Mouse (Mus musculus): ENCODE results near the gene Rsf1. TPM values are rescaled to one million over a fixed set of nuclear protein-coding genes. Genes with fewer than 3 reads are reported as not detected.

Rsf1 gene
- polyA plus RNA-seq (2015; fragmentation: Nextera tagmentation; extraction: Ambion mirVana) = 19.5 and 22.9 TPM in 2 replicates

DNA sequence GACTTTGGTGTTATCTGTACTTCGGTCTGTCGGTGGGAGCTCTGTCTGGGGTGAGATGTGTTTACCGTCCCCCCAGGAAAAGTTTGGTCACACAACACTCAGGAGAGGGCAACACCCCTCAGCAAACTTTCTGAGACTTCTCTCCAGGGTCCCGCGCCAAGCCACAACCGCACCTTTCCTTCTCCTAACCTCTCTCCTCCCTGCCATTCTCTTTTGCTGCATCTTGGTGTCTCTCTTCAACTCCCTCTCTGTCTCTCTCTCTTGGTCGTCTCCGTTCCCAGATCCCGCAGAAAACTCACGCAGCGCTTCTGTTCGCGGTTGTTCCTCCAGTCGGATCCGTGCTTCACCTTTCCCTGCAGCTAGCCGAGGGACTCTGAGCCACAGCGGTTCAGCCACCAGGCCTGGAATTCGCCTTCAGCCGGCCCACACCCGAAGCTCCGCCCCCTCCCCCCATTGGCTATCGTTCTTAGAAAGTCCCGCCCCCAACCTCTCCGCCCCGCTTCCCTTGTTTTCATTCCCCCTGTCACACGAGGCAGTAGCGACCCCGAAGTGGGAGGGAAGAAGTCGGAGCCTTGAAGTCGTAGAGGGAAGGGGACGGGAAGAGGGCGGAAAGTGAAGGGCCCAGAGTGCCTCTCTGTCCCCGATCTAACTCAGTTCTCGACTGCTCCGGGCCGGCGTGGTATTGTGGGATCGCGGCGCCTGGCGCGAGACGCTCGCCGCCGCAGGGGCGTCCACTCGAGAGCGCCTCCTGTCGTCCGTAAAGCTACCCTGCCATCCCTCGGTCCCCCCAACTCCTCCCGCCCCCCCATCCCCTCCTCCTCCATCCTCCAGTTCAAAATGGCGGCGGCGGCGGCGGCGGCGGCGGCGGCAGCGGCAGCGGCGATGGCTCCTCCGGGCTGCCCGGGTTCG is at the start of gene Rsf1, which contains the start of gene Aamdc:
Gene Rsf1, plus strand, starts transcription at position 823 of the 909 bp plus-strand sequence.
Gene Aamdc, minus strand, starts transcription at position 431 of the 909 bp plus-strand sequence.
- H3K36me3 ChIP-seq = no peaks in the 10 kb centered on the region
- peak within 1 kb of the TSS; percentile 82 for H3K4me2 ChIP-seq
- no peaks in the 10 kb centered on the region for H3K9me3 ChIP-seq
- peak within 1 kb of the TSS; percentile 100 for H3K4me3 ChIP-seq (replicated peaks)
- peak; percentile 95 for ATAC-seq (ENCODE audit: insufficient read depth, low FRiP score, low read depth)
- H3K27me3 ChIP-seq (replicated peaks) = no peaks in the 10 kb centered on the region
- peak within 1 kb of the TSS; percentile 99 for H3K27ac ChIP-seq
- peak within 1 kb of the TSS; percentile 99 for H3K9ac ChIP-seq
- under 1% methylated on average over 65 of the region's 68 CpGs for WGBS
- 0 out of 2 replicates have a peak, but pooled peaks cover 4% of the 10 kb centered on the region for H3K4me1 ChIP-seq

- no peak overlapping the region for H3K9ac ChIP-seq
- WGBS = 86% methylated on average over 5 of the region's 5 CpGs
- no peaks in the 10 kb centered on the region for H3K9me3 ChIP-seq
- no peaks in the 10 kb centered on the region for H3K27me3 ChIP-seq (replicated peaks)
- ATAC-seq (ENCODE audit: insufficient read depth, low FRiP score, low read depth) = no peak
- H3K27ac ChIP-seq = no peak overlapping the region
- no peaks in the 10 kb centered on the region for H3K4me1 ChIP-seq
- H3K4me3 ChIP-seq (replicated peaks) = no peak overlapping the region
- peaks cover 49% of the 10 kb centered on the region for H3K36me3 ChIP-seq
- H3K4me2 ChIP-seq = no peak overlapping the region
Observed at GRCm38 (mm10) chr7:97535531-97535930, 44.2 kb upstream of the Rsf1 start.

DNA sequence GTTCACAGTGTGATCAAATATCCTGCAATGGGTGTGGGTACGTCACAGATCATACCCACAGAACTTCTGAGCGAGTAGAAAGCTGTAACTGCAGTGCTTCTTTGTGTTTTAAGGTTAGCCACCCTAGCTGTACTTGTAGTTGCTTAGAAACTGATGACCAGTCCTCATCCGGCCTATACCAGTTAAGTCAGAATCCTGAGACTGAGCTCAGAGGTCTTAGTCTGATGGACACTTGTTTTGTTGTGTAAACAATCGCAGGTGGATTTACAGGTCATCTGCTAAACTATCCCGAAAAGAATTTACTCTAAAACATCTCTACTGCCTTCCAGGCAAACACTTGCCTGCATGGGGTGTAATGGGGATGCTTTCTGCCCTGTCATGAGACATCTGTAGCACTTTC is 43.1 kb upstream of the Rsf1 start:
- no peak overlapping the region for H3K4me3 ChIP-seq (replicated peaks)
- peaks cover 52% of the 10 kb centered on the region for H3K36me3 ChIP-seq

GRCm38 (mm10) chr7:97546462-97546861 is 33.2 kb upstream of the Rsf1 start:
- WGBS = 82% methylated on average over 2 of the region's 2 CpGs
- no peak for ATAC-seq (ENCODE audit: insufficient read depth, low FRiP score, low read depth)
- H3K9ac ChIP-seq = no peak overlapping the region

More for the DNA sequence above, 43.1 kb upstream of the Rsf1 start:
- no peak overlapping the region for H3K9ac ChIP-seq
- H3K4me2 ChIP-seq = no peak overlapping the region
- H3K27me3 ChIP-seq (replicated peaks) = no peaks in the 10 kb centered on the region
- no peak overlapping the region for H3K27ac ChIP-seq
- H3K9me3 ChIP-seq = no peaks in the 10 kb centered on the region
- 85% methylated on average over 5 of the region's 5 CpGs for WGBS
- ATAC-seq (ENCODE audit: insufficient read depth, low FRiP score, low read depth) = no peak
- H3K4me1 ChIP-seq = no peaks in the 10 kb centered on the region

DNA sequence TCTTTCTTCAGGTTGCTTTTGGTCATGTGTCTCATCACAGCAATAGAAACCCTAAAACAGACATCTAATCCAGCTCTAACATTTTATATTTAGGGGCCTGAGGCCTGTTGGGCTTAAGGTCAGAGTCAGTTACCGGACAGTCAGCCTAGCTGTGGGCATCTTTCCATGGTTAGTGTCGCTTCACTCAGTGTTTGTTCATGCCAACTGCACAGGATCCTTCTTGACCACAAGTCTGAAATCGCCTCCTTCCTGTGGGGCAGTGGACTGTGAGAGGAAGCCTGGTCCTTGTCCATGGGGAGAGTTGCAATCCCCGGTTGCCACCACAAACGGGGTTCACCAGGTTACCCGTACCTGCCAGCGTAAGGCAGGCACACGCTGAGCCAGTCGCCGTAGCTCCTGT is 30.4 kb upstream of the Rsf1 start:
- Histone ChIP-seq H3K4me1 (no peaks in the 10 kb centered on the region), H3K27ac (no peak overlapping the region), H3K4me2 (no peak overlapping the region), H3K9me3 (no peaks in the 10 kb centered on the region), H3K9ac (no peak overlapping the region), H3K4me3 (replicated peaks) (no peak overlapping the region), H3K27me3 (replicated peaks) (no peaks in the 10 kb centered on the region), H3K36me3 (no peaks in the 10 kb centered on the region)
- ATAC-seq (ENCODE audit: insufficient read depth, low FRiP score, low read depth) = no peak
- 92% methylated on average over 10 of the region's 10 CpGs for WGBS

More at GRCm38 (mm10) chr7:97546462-97546861, 33.2 kb upstream of the Rsf1 start:
- H3K27me3 ChIP-seq (replicated peaks) = no peaks in the 10 kb centered on the region
- no peaks in the 10 kb centered on the region for H3K4me1 ChIP-seq
- peaks cover 10% of the 10 kb centered on the region; the same call in 1 of the 2 replicates for H3K36me3 ChIP-seq
- no peak overlapping the region for H3K27ac ChIP-seq
- no peak overlapping the region for H3K4me3 ChIP-seq (replicated peaks)
- no peaks in the 10 kb centered on the region for H3K9me3 ChIP-seq
- H3K4me2 ChIP-seq = no peak overlapping the region

DNA sequence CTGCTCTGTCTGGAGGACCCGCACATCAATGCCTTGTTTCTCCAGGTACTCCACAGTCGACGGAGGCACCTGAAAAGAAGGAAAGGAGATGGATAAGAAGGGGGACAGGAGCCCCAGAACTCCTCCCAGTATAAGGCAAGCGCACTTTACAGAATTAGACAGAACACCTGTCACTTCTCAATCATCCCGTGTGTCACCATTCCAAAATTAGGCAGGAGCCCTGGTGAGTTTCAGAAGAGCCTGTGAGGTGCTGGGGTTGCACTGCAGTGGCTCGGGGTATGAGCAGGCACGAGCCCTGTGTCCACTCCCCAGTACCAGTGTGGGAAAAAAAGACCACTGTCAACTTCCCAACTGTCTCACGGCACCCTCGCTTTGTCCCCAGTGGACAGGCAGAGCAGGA is 29.0 kb upstream of the Rsf1 start:
- Histone ChIP-seq H3K27me3 (replicated peaks) (no peaks in the 10 kb centered on the region), H3K27ac (no peak overlapping the region), H3K9me3 (no peaks in the 10 kb centered on the region), H3K9ac (no peak overlapping the region), H3K4me1 (no peaks in the 10 kb centered on the region), H3K4me2 (no peak overlapping the region), H3K4me3 (replicated peaks) (no peak overlapping the region), H3K36me3 (no peaks in the 10 kb centered on the region)
- WGBS = 89% methylated on average over 9 of the region's 9 CpGs
- ATAC-seq (ENCODE audit: insufficient read depth, low FRiP score, low read depth) = no peak

DNA sequence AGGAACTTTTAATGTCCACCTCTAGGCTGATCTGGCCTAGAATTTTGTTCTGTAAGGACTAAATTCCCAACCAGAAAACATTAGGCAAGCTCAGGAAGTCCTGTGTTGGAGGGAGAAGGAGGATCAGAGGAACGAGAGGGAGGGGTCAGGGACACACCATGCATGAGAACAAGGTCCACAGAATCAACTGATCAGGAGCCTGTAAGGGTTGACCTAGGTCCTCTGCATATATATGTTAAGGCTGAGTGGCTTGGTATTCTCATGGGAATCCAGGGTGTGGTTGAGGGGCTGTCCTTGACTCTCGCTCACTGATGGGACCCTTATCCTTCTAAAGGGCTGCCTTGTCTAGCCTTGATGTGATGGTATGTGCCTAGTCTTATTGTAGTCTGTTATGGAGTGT is 16.1 kb upstream of the Rsf1 start:
- H3K4me1 ChIP-seq = no peaks in the 10 kb centered on the region
- H3K27ac ChIP-seq = no peak overlapping the region
- H3K9ac ChIP-seq = no peak overlapping the region
- 86% methylated on average over 2 of the region's 2 CpGs for WGBS
- no peak overlapping the region for H3K4me3 ChIP-seq (replicated peaks)
- H3K9me3 ChIP-seq = no peaks in the 10 kb centered on the region
- no peak for ATAC-seq (ENCODE audit: insufficient read depth, low FRiP score, low read depth)
- H3K4me2 ChIP-seq = no peak overlapping the region
- no peaks in the 10 kb centered on the region for H3K27me3 ChIP-seq (replicated peaks)
- no peaks in the 10 kb centered on the region for H3K36me3 ChIP-seq

- no peak overlapping the region for H3K27ac ChIP-seq
- no peak for ATAC-seq (ENCODE audit: insufficient read depth, low FRiP score, low read depth)
- H3K9me3 ChIP-seq = no peaks in the 10 kb centered on the region
- no peak overlapping the region for H3K4me2 ChIP-seq
- H3K27me3 ChIP-seq (replicated peaks) = no peaks in the 10 kb centered on the region
- 81% methylated on average over 4 of the region's 4 CpGs for WGBS
- no peaks in the 10 kb centered on the region for H3K4me1 ChIP-seq
- no peak overlapping the region for H3K9ac ChIP-seq
- H3K4me3 ChIP-seq (replicated peaks) = no peak overlapping the region
- no peaks in the 10 kb centered on the region for H3K36me3 ChIP-seq
Observed at GRCm38 (mm10) chr7:97569372-97569771, 10.3 kb upstream of the Rsf1 start.

- H3K9me3 ChIP-seq = no peaks in the 10 kb centered on the region
- no peaks in the 10 kb centered on the region for H3K27me3 ChIP-seq (replicated peaks)
- no peak overlapping the region for H3K4me3 ChIP-seq (replicated peaks)
- no peak overlapping the region for H3K4me2 ChIP-seq
- WGBS = 88% methylated on average over 1 of the region's 1 CpGs
- no peaks in the 10 kb centered on the region for H3K4me1 ChIP-seq
- H3K9ac ChIP-seq = no peak overlapping the region
- ATAC-seq (ENCODE audit: insufficient read depth, low FRiP score, low read depth) = no peak
- H3K27ac ChIP-seq = no peak overlapping the region
- H3K36me3 ChIP-seq = no peaks in the 10 kb centered on the region
Observed at GRCm38 (mm10) chr7:97570389-97570788, 9.3 kb upstream of the Rsf1 start.

DNA sequence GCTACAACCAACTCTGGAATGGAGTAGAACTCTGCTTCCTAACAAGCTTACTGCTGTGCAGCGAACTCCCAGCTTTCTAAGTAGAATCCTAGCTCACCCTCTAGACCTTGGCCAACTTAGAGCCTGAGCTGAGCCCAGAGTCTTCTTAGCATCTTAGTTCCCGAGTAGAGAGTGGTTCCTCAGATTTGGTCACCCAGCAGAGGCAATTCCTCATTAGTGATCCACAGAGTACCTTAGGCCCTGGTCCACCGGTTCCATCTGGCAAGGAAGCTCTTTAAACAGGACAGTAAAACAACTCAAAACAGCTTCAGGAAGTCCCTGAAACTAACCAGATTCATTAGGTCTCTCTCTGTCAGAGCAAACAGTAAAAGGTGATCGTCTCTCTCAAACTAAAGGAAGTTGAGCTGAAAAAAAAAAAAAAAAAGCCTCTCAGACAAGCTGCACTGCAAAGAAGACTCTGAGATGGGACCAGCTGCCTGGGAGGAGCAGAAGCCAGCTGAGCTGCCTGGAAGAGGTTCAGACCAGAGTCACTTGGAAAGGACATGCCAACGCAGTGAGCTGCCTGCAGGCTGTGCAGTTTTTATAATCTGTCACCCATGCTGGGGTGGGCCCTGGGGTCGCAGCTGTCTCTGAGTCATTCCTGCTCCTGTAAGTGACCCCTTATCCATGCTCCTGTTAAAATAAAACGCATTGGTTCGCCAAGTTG is 1.2 kb upstream of the Rsf1 start:
- Histone ChIP-seq H3K9me3 (no peaks in the 10 kb centered on the region), H3K9ac (peak overlapping the region; percentile 61; the same call in 1 of the 2 replicates), H3K27ac (peak overlapping the region; percentile 99), H3K4me2 (peak overlapping the region; percentile 82), H3K4me3 (replicated peaks) (peak overlapping the region; percentile 100), H3K36me3 (no peaks in the 10 kb centered on the region), H3K27me3 (replicated peaks) (no peaks in the 10 kb centered on the region), H3K4me1 (0 out of 2 replicates have a peak, but pooled peaks cover 4% of the 10 kb centered on the region)
- WGBS = 26% methylated on average over 8 of the region's 8 CpGs
- ATAC-seq (ENCODE audit: insufficient read depth, low FRiP score, low read depth) = no peak

DNA sequence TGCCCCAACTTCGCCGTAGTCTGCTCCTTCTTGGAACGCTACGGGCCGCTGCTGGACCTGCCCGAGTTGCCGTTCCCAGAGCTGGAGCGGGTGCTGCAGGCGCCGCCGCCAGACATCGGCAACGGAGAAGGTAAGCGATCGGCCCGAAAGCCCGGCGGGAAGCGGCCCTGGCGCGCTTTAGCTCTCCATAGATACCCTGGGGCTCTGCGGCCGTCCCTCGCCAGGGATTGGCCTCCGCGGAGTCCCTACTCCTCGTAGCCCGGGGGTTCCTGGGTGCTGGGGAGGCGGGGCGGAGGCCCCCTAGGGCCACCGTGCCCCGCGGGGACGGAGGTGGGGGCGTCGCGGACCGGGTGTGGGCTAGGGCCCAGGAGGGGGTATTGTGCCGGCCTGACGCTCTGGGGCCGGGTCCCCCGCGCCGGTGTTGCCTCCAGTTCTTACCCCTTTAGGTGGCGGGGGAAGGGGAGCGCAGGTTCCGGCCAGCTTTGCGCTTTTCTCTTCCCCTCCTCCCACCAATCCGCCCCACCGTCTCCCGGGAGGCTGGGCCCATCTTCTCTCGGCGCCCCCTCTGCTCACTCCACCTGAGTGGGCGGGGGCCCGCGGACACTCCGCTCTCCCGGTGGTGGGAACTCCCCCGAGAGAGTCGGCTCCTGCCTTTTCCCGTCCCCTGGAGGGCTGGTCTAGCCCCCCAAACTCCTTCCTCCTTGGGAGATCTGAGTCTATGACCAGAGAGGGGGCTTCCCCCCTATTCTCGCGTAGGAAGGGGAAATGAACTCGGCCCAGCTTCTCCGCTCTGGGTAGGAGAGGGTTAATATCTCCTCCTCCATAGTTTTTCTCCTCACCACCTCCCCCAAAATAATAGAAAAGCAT is 520 bp downstream of the Rsf1 start:
- 0 out of 2 replicates have a peak, but pooled peaks cover 4% of the 10 kb centered on the region for H3K4me1 ChIP-seq
- peak overlapping the region; percentile 100 for H3K4me3 ChIP-seq (replicated peaks)
- no peaks in the 10 kb centered on the region for H3K27me3 ChIP-seq (replicated peaks)
- ATAC-seq (ENCODE audit: insufficient read depth, low FRiP score, low read depth) = peak; percentile 16
- peak overlapping the region; percentile 82 for H3K4me2 ChIP-seq
- no peaks in the 10 kb centered on the region for H3K9me3 ChIP-seq
- WGBS = under 1% methylated on average over 59 of the region's 65 CpGs
- H3K27ac ChIP-seq = peak overlapping the region; percentile 99
- peak overlapping the region; percentile 99 for H3K9ac ChIP-seq
- no peaks in the 10 kb centered on the region for H3K36me3 ChIP-seq

Data from stomach, embryonic 15.5 days (tissue).